Mouse (Mus musculus) large intestine, adult 2 months (tissue): ENCODE data around the gene Rab6b. TPM values are rescaled to one million over a fixed set of nuclear protein-coding genes. Genes with fewer than 3 reads are reported as not detected.

Experiments
- DNase-seq: peaks from one replicate; pipeline ENCODE4 v3.0.0-alpha.2; 2012; ENCODE audit warnings: low read depth, low spot score
- WGBS: fragments of 180-500 bp; shearing (Covaris S2); methylation state at CpG from one replicate; pipeline ENCODE4 v1.1.7; 2018; 5-methylcytosine and 5-hydroxymethylcytosine counted together
- polyA plus RNA-seq: library from polyadenylated mRNA; depleted of rRNA; stranded (reverse); fragments of >200 nt; gene quantifications from 2 replicates; pipeline ENCODE4 v1.2.3, GENCODE M21; 2012

The Rab6b gene
- polyA plus RNA-seq, 1 experiment: 2.1 TPM

GRCm38 (mm10) chr9:103181886-103182285 lies 70.3 kb downstream of the Rab6b start:
- no peak for DNase-seq
- 88% methylated on average over 8 of the region's 8 CpGs for WGBS

- 70% methylated on average over 4 of the region's 4 CpGs for WGBS
Measured at GRCm38 (mm10) chr9:103184855-103185254, 73.3 kb downstream of the Rab6b start.

GRCm38 (mm10) chr9:103185946-103186345 lies 74.4 kb downstream of the Rab6b start:
- no peak for DNase-seq
- 80% methylated on average over 8 of the region's 8 CpGs for WGBS

More at GRCm38 (mm10) chr9:103184855-103185254, 73.3 kb downstream of the Rab6b start:
- no peak for DNase-seq

GRCm38 (mm10) chr9:103186747-103187146 lies 75.2 kb downstream of the Rab6b start:
- WGBS: 54% methylated on average over 9 of the region's 9 CpGs
- no peak for DNase-seq

- WGBS: 95% methylated on average over 4 of the region's 4 CpGs
- no peak for DNase-seq
Measured at GRCm38 (mm10) chr9:103188416-103188815, 76.8 kb downstream of the Rab6b start.

GRCm38 (mm10) chr9:103201561-103202260 lies 90.1 kb downstream of the Rab6b start, which contains the start of gene Srprb:
Gene Srprb, minus strand, starts transcription at chr9:103202137.
- under 1% methylated on average over 45 of the region's 45 CpGs for WGBS
- DNase-seq: peak; percentile 92

- WGBS: 91% methylated on average over 5 of the region's 5 CpGs
- no peak for DNase-seq
Measured at GRCm38 (mm10) chr9:103205786-103206185, 94.2 kb downstream of the Rab6b start.

- DNase-seq: no peak
- WGBS: 10% methylated on average over 16 of the region's 16 CpGs
Measured at GRCm38 (mm10) chr9:103207846-103208245, 96.3 kb downstream of the Rab6b start.

GRCm38 (mm10) chr9:103208802-103209423 lies 97.3 kb downstream of the Rab6b start:
- 67% methylated on average over 6 of the region's 6 CpGs for WGBS
- no peak for DNase-seq

GRCm38 (mm10) chr9:103212654-103213420 lies 101.2 kb downstream of the Rab6b start:
- no peak for DNase-seq
- 41% methylated on average over 28 of the region's 28 CpGs for WGBS

GRCm38 (mm10) chr9:103213631-103214030 lies 102.0 kb downstream of the Rab6b start:
- DNase-seq: no peak
- WGBS: 70% methylated on average over 2 of the region's 2 CpGs

- no peak for DNase-seq
- 80% methylated on average over 6 of the region's 6 CpGs for WGBS
Measured at GRCm38 (mm10) chr9:103214281-103214680, 102.7 kb downstream of the Rab6b start.

- DNase-seq: no peak
- 93% methylated on average over 7 of the region's 7 CpGs for WGBS
Measured at GRCm38 (mm10) chr9:103224721-103225120, 113.1 kb downstream of the Rab6b start.

GRCm38 (mm10) chr9:103225464-103225863 lies 113.9 kb downstream of the Rab6b start:
- 67% methylated on average over 3 of the region's 3 CpGs for WGBS
- DNase-seq: no peak

GRCm38 (mm10) chr9:103226806-103227205 lies 115.2 kb downstream of the Rab6b start:
- 86% methylated on average over 15 of the region's 15 CpGs for WGBS
- DNase-seq: no peak

GRCm38 (mm10) chr9:103227760-103228159 lies 116.2 kb downstream of the Rab6b start:
- DNase-seq: no peak
- WGBS: 88% methylated on average over 16 of the region's 16 CpGs

- no peak for DNase-seq
- WGBS: 72% methylated on average over 13 of the region's 13 CpGs
Measured at GRCm38 (mm10) chr9:103228370-103229003, 116.9 kb downstream of the Rab6b start.

GRCm38 (mm10) chr9:103229037-103229867 lies 117.7 kb downstream of the Rab6b start:
- WGBS: 65% methylated on average over 15 of the region's 15 CpGs
- no peak for DNase-seq
